Mouse (Mus musculus): ENCODE measurements around the gene Mmp28.

The Mmp28 gene

GRCm38 (mm10) chr11:83409087-83409754, 53.6 kb downstream of the Mmp28 start, which contains the start of gene Rasl10b:
TSS of gene Rasl10b (plus strand) at chr11:83409137.
- DNase-seq (ENCODE audit: low read depth, low spot score) = no peak

GRCm38 (mm10) chr11:83408242-83408641, 54.6 kb downstream of the Mmp28 start:
- DNase-seq (ENCODE audit: low read depth, low spot score) = no peak

- no peak for DNase-seq (ENCODE audit: low read depth, low spot score)
Observed at GRCm38 (mm10) chr11:83406391-83406790, 56.5 kb downstream of the Mmp28 start.

- DNase-seq (ENCODE audit: low read depth, low spot score) = no peak
Observed at GRCm38 (mm10) chr11:83403787-83404186, 59.1 kb downstream of the Mmp28 start.

- no peak for DNase-seq (ENCODE audit: low read depth, low spot score)
Observed at GRCm38 (mm10) chr11:83398724-83399123, 64.1 kb downstream of the Mmp28 start.

- DNase-seq (ENCODE audit: low read depth, low spot score) = no peak
Observed at GRCm38 (mm10) chr11:83397626-83398025, 65.2 kb downstream of the Mmp28 start.

GRCm38 (mm10) chr11:83394802-83395439, 68.0 kb downstream of the Mmp28 start:
- no peak for DNase-seq (ENCODE audit: low read depth, low spot score)

GRCm38 (mm10) chr11:83393062-83393461, 69.8 kb downstream of the Mmp28 start:
- no peak for DNase-seq (ENCODE audit: low read depth, low spot score)
